Mouse (Mus musculus): ENCODE results near the gene F2rl3.
A peak's percentile ranks its signal among the peaks of the same experiment; 100 is the strongest.

Gene F2rl3

DNA sequence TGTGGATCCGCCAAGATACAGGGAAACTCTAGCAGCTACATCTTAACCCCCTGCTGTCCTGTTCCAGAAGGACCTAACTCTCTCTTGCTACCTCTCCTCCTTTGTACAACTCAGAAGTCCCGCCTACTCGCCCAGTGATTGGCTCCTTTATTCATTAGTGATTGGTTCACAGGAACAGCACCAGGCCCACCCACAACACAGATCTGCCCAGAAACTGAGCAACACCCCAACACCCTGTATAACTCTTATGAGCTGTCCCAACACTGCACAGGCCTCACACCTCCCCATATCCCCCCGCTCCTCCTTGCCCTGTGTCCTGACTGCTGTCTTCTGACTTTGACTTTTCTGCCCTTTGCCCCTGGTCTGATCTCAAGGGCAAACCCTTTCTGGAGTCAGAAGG, 4.0 kb downstream of the F2rl3 start:
- DNase-seq (ENCODE audit: low spot score), result no peak

DNA sequence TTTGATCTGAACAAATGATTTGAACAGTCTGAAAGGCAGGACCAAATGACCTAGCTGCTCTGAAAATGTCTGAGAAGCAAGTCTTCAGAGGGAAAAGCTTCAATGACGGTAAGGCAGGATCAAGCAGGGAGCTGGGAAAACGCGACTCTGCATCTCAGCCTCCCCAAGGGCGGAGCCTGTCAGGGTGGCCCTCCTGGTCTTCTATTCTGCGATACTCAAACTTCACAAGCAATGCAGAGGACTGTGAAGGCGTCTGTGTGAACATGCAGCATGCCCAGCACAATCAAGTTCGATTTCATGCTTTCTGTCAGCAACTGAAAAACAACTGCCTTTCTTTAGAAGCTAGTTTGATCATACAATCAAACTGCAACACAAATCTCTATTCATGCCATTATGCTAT, 5.1 kb downstream of the F2rl3 start:
- peak; percentile 12 for DNase-seq (ENCODE audit: low spot score)

DNA sequence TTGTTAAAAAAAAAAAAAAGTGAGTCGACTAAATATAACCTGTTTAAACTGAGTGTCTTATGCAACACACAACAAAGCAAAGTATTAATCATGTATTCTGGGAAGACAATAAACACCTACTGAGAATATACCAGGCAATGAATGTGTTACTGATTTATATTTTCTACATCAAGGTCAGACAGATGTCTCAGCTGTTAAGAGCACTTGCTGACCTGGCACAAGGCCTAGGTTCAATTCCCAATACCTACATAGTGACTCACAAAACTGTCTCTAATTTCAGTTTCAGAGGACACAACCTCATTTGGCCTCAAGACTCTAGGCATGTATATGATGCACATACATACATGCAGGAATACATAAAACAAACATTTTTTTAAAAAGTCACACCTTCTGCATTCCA, 16.1 kb downstream of the F2rl3 start:
- no peak for DNase-seq (ENCODE audit: low spot score)

DNA sequence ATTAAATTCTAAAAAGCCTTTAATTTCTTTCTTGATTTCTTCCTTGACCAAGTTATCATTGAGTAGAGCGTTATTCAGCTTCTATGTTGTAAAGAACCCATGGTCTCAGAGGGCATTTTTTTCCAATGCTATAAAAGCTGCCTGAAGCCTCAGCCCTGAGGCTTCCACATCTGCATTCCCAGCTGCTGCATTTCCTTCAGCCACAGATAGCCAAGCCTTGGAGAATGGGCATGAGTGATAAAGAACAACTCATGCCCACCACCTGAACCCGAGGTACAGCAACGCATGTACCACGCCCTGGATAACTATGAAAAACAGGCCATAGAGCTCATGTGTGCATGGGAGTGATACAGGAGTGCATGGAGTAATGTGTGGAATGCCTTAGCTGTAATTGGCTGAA, 19.0 kb downstream of the F2rl3 start:
- no peak for DNase-seq (ENCODE audit: low spot score)

DNA sequence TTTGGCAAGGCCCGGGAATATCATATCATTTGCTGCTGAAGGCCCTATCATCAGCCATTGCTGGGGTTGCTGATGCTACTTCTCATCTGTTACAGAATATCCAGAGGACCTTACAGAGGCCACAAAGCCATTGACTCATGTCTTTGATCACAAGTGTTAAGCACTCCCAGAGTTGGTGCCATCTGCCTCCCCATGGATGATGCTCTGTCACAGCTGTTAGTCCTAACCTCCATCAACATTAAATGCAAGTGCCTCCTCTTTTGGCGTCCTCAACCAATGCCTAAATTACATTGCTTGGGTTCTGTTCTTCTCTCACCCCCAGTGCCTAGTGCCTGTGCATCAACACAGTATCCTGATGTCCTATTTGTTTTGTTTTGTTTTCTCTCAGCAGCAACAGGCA, 39.9 kb downstream of the F2rl3 start:
- DNase-seq (ENCODE audit: low spot score), result no peak

DNA sequence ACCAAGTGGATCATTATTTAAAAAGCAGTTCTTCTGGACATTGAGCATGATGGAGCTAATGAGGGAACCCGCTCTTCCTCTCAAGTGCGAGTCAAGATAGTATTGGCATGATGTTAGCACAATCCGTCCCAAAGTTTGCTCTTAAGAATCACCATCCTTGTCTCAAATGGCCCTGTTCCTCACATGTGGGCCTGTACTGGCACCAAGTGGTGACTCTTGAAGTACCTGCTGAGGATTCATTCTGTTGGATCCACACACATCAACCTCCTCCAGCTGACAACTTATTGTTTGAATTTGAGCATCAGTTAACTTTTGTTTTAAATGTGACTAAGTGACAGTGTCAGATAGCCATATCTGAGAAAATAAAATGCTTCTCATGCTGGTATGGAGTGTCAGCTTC, 51.0 kb downstream of the F2rl3 start:
- no peak for DNase-seq (ENCODE audit: low spot score)

Measured in embryo, embryonic 10.5 days (tissue).